Mouse (Mus musculus) mature B cell (primary cell): ENCODE results near the gene Ccdc87.
"Not testable (repeated sequence)": the region's sequence is repeated elsewhere in the genome, so short reads cannot be mapped to it uniquely, and the experiment has no call there.

Experiments used
- in situ Hi-C: fragments of 300-500 bp; cut with MboI; formaldehyde crosslinking; loops from 2 replicates; pipeline ENCODE4 v1.14.3; 2019

The Ccdc87 gene

GRCm38 (mm10) chr19:4838526-4839140, 533 bp upstream of the Ccdc87 start:
- in situ Hi-C loops, result no loop called here

- in situ Hi-C loops, result no loop called here
Observed at GRCm38 (mm10) chr19:4840848-4841247, 1.7 kb downstream of the Ccdc87 start.

- in situ Hi-C loops, result no loop called here
Observed at GRCm38 (mm10) chr19:4842611-4843010, 3.4 kb downstream of the Ccdc87 start.

- in situ Hi-C loops, result no loop called here
Observed at GRCm38 (mm10) chr19:4845846-4846245, 6.7 kb downstream of the Ccdc87 start.

GRCm38 (mm10) chr19:4847490-4847889, 8.3 kb downstream of the Ccdc87 start:
- in situ Hi-C loops, result no loop called here

GRCm38 (mm10) chr19:4849800-4850199, 10.6 kb downstream of the Ccdc87 start:
- in situ Hi-C loops, result no loop called here

- in situ Hi-C loops, result no loop called here
Observed at GRCm38 (mm10) chr19:4850281-4850680, 11.1 kb downstream of the Ccdc87 start.

- in situ Hi-C loops, result no loop called here
Observed at GRCm38 (mm10) chr19:4854552-4855469, 15.6 kb downstream of the Ccdc87 start, which contains the start of gene Ctsf. Ctsf (plus strand) TSS chr19:4855130.

GRCm38 (mm10) chr19:4855470-4855820, 16.3 kb downstream of the Ccdc87 start:
- in situ Hi-C loops, result no loop called here

- in situ Hi-C loops, result no loop called here
Observed at GRCm38 (mm10) chr19:4855951-4856350, 16.8 kb downstream of the Ccdc87 start.

- in situ Hi-C loops, result no loop called here
Observed at GRCm38 (mm10) chr19:4859081-4859480, 19.9 kb downstream of the Ccdc87 start.

- in situ Hi-C loops, result no loop called here
Observed at GRCm38 (mm10) chr19:4863048-4863447, 23.9 kb downstream of the Ccdc87 start.

GRCm38 (mm10) chr19:4865147-4865546, 26.0 kb downstream of the Ccdc87 start:
- in situ Hi-C loops, result no loop called here

GRCm38 (mm10) chr19:4874613-4875012, 35.4 kb downstream of the Ccdc87 start:
- in situ Hi-C loops, result not testable (repeated sequence)

- in situ Hi-C loops, result no loop called here
Observed at GRCm38 (mm10) chr19:4876241-4876640, 37.1 kb downstream of the Ccdc87 start.

GRCm38 (mm10) chr19:4876755-4877154, 37.6 kb downstream of the Ccdc87 start:
- in situ Hi-C loops, result no loop called here

GRCm38 (mm10) chr19:4877785-4878184, 38.6 kb downstream of the Ccdc87 start, which contains the start of gene Actn3:
Actn3 (minus strand) TSS chr19:4877909.
- in situ Hi-C loops, result no loop called here

GRCm38 (mm10) chr19:4878405-4879323, 39.5 kb downstream of the Ccdc87 start, which contains the start of gene Zdhhc24:
Zdhhc24 (plus strand) TSS chr19:4878668.
- in situ Hi-C loops, result no loop called here

- in situ Hi-C loops, result no loop called here
Observed at GRCm38 (mm10) chr19:4879324-4879703, 40.1 kb downstream of the Ccdc87 start.

- in situ Hi-C loops, result no loop called here
Observed at GRCm38 (mm10) chr19:4883961-4884360, 44.8 kb downstream of the Ccdc87 start.

GRCm38 (mm10) chr19:4889791-4890190, 50.6 kb downstream of the Ccdc87 start:
- in situ Hi-C loops, result no loop called here

- in situ Hi-C loops, result no loop called here
Observed at GRCm38 (mm10) chr19:4891798-4892197, 52.6 kb downstream of the Ccdc87 start.
